In the genomic region with DNA sequence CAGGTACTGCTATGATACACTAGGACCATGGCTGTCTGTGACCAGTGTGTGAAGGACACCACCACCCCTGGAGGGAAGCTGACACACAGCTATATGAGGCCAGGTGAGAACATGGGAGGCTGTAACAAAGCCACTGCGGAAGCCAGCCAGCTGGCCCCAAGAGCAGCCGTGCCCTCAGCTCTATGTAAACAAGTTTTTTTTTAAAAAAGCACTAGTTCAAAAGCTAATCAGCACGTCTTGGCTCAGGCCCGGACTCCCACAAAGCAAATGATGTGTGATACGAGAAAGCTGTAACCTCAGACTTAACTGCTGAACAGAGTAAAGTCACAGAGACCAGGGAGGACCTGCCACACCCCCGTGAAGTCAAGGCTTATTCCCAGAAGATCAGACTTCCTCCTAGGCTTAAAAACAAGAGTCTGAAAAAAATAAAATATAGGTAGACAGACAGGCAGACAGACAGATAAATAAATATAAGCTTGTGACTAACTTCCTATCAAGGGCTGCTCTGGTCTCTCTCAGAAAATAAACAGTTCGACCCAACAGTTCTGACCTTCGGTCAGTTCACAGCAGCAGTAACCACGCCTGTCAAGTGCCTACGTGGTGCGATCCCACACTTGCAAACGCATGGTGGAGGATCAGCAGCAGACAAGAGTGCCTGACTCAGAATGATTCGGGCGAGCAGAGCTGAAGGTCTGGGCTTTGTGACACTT, we compare ENCODE assay signal across 9 mouse cellular contexts. TPM values are rescaled to one million over a fixed set of nuclear protein-coding genes. Genes with fewer than 3 reads are reported as not detected.
DNase-seq lines count a peak whose midpoint lies in the region; ATAC-seq lines count a peak whose summit lies in the region.
"Had no signal": no experiment of that assay in that cellular context is flagged by ENCODE, and none has a peak within 500 bp of the region (broad histone marks: within the 10 kb centered on the region; RNA-seq: fewer than 3 reads in every experiment).

No protein-coding gene starts in this region.

- no peak for ATAC-seq in hindbrain, embryonic 14.5 days (ENCODE audit: low FRiP score)
- no peak for ATAC-seq in forebrain, embryonic 15.5 days (replicated peaks)
- peak; percentile 70 for ATAC-seq in lung, embryonic 15.5 days (ENCODE audit: borderline replicate concordance, extremely low read depth, low FRiP score, low TSS enrichment)
- ATAC-seq: Patski had no signal

- H3K4me1 ChIP-seq in hindbrain, embryonic 10.5 days (replicated peaks) = peaks cover 85% of the 10 kb centered on the region
- peaks cover 47% of the 10 kb centered on the region for H3K4me1 ChIP-seq in hindbrain, embryonic 14.5 days (replicated peaks; ENCODE audit: control insufficient read depth, insufficient read depth, low read length)
- peaks cover 62% of the 10 kb centered on the region for H3K4me1 ChIP-seq in forebrain, embryonic 15.5 days
- peaks cover 66% of the 10 kb centered on the region for H3K4me1 ChIP-seq in lung, embryonic 15.5 days

- peak overlapping the region; percentile 79 for H3K27ac ChIP-seq in hindbrain, embryonic 10.5 days
- H3K27ac ChIP-seq in hindbrain, embryonic 14.5 days = no peak overlapping the region
- peak overlapping the region; percentile 90 for H3K27ac ChIP-seq in forebrain, embryonic 15.5 days (replicated peaks)
- H3K27ac ChIP-seq in lung, embryonic 15.5 days = peak overlapping the region; percentile 77

- no peak overlapping the region for H3K4me2 ChIP-seq in hindbrain, embryonic 14.5 days (replicated peaks)
- H3K4me2 ChIP-seq in forebrain, embryonic 15.5 days (replicated peaks) = no peak overlapping the region
- H3K4me2 ChIP-seq in lung, embryonic 15.5 days = peak overlapping the region; percentile 14; the same call in 1 of the 2 replicates

- no peaks in the 10 kb centered on the region for H3K27me3 ChIP-seq in hindbrain, embryonic 10.5 days (ENCODE audit: insufficient read depth, poor library complexity, severe bottlenecking)
- H3K27me3 ChIP-seq in hindbrain, embryonic 14.5 days (ENCODE audit: control insufficient read depth, insufficient read depth, low read length) = no peaks in the 10 kb centered on the region
- H3K27me3 ChIP-seq in forebrain, embryonic 15.5 days = no peaks in the 10 kb centered on the region
- H3K27me3 ChIP-seq in lung, embryonic 15.5 days = no peaks in the 10 kb centered on the region
- H3K27me3 ChIP-seq: Patski had no signal

- H3K9me3 ChIP-seq in hindbrain, embryonic 10.5 days = no peaks in the 10 kb centered on the region
- no peaks in the 10 kb centered on the region for H3K9me3 ChIP-seq in hindbrain, embryonic 14.5 days (ENCODE audit: control insufficient read depth, low read length)
- H3K9me3 ChIP-seq in forebrain, embryonic 15.5 days = no peaks in the 10 kb centered on the region
- no peaks in the 10 kb centered on the region for H3K9me3 ChIP-seq in lung, embryonic 15.5 days

- 46% methylated on average over 14 of the region's 14 CpGs for WGBS in hindbrain, embryonic 10.5 days
- WGBS in hindbrain, embryonic 14.5 days = 42% methylated on average over 14 of the region's 14 CpGs
- WGBS in forebrain, embryonic 15.5 days = 48% methylated on average over 14 of the region's 14 CpGs
- WGBS in lung, embryonic 15.5 days = 5% methylated on average over 14 of the region's 14 CpGs

- DNase-seq in hindbrain, embryonic 10.5 days (ENCODE audit: low spot score) = no peak
- DNase-seq in hindbrain, embryonic 14.5 days (ENCODE audit: low spot score) = no peak
- DNase-seq in adipocyte (ENCODE audit: low spot score) = peak; percentile 7
- DNase-seq in adrenal gland, adult 18-20 months (ENCODE audit: low spot score in 2 of 2) = no peak
- no peak for DNase-seq in spleen, postnatal 10 days (ENCODE audit: low spot score in 2 of 2)
- no peak for DNase-seq in spleen, postnatal 14 days (ENCODE audit: low spot score in 2 of 2)

- H3K36me3 ChIP-seq in hindbrain, embryonic 10.5 days = no peaks in the 10 kb centered on the region
- H3K36me3 ChIP-seq in hindbrain, embryonic 14.5 days (replicated peaks; ENCODE audit: control insufficient read depth, insufficient read depth) = no peaks in the 10 kb centered on the region
- H3K36me3 ChIP-seq in forebrain, embryonic 15.5 days = no peaks in the 10 kb centered on the region
- no peaks in the 10 kb centered on the region for H3K36me3 ChIP-seq in lung, embryonic 15.5 days

- H3K4me3 ChIP-seq in hindbrain, embryonic 10.5 days = no peak overlapping the region
- no peak overlapping the region for H3K4me3 ChIP-seq in hindbrain, embryonic 14.5 days (replicated peaks; ENCODE audit: low read length)
- no peak overlapping the region for H3K4me3 ChIP-seq in forebrain, embryonic 15.5 days
- no peak overlapping the region for H3K4me3 ChIP-seq in lung, embryonic 15.5 days

- H3K9ac ChIP-seq in hindbrain, embryonic 14.5 days = no peak overlapping the region
- H3K9ac ChIP-seq in forebrain, embryonic 15.5 days (replicated peaks) = no peak overlapping the region
- H3K9ac ChIP-seq in lung, embryonic 15.5 days = no peak overlapping the region

RNA-seq across cellular contexts. Expression of a gene that starts 30.2 kb away (rescaled TPM):
- 22.0 and 25.9 TPM in 2 replicates for polyA plus RNA-seq in hindbrain, embryonic 10.5 days (2016; fragmentation: Nextera tagmentation; extraction: Ambion mirVana)
- polyA plus RNA-seq in hindbrain, embryonic 14.5 days (2014; fragmentation: Nextera tagmentation; extraction: Ambion mirVana) = 16.3 and 17.1 TPM in 2 replicates
- polyA plus RNA-seq in forebrain, embryonic 15.5 days (2015; fragmentation: Nextera tagmentation; extraction: Ambion mirVana) = 20.1 and 22.0 TPM in 2 replicates
- polyA plus RNA-seq in lung, embryonic 15.5 days (2015; fragmentation: Nextera tagmentation; extraction: Ambion mirVana) = 17.8 and 20.3 TPM in 2 replicates
- 10 to 100 TPM; 34.1 to 43.9 TPM for total RNA-seq in adrenal gland, adult 18-20 months (2021)
